ENCODE assay signal across 29 mouse cellular contexts in the genomic region with DNA sequence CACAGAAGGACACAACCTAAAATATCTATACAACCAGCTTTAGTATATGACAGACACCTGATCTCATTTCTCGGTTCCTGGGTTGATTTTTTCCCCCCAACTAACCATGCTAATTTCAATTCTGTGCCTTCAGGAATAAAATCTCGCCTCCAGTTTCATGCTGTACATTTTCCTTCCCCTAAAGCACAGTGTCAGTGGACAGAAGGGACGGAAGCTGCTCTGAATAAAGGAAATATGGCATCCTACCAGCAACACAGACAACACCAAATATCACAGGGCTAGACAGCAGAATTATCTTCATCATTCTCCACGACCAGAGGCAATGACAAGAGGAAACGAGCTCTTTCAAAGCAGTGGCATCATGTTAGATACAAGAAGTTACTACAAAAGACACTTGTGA.
DNase-seq lines count a peak whose midpoint lies in the region; ATAC-seq and TF ChIP-seq lines count a peak whose summit lies in the region.
"Had no signal": no experiment of that assay in that cellular context is flagged by ENCODE, and none has a peak within 500 bp of the region (broad histone marks: within the 10 kb centered on the region; RNA-seq: fewer than 3 reads in every experiment).

No protein-coding gene starts in this region.

- H3K9ac ChIP-seq in forebrain, postnatal 0 days, result no peak overlapping the region
- H3K9ac ChIP-seq: embryonic facial prominence, embryonic 12.5 days; embryonic facial prominence, embryonic 15.5 days; forebrain, embryonic 12.5 days; forebrain, embryonic 15.5 days; heart, embryonic 12.5 days; heart, embryonic 15.5 days; hindbrain, embryonic 14.5 days had no signal

- no peaks in the 10 kb centered on the region for H3K9me3 ChIP-seq in forebrain, postnatal 0 days (ENCODE audit: low read length)
- H3K9me3 ChIP-seq: embryonic facial prominence, embryonic 12.5 days; embryonic facial prominence, embryonic 15.5 days; forebrain, embryonic 12.5 days; forebrain, embryonic 15.5 days; heart, embryonic 12.5 days; heart, embryonic 15.5 days had no signal

- H3K4me2 ChIP-seq in forebrain, postnatal 0 days (ENCODE audit: low read depth), result no peak overlapping the region
- H3K4me2 ChIP-seq: embryonic facial prominence, embryonic 12.5 days; embryonic facial prominence, embryonic 15.5 days; forebrain, embryonic 12.5 days; forebrain, embryonic 15.5 days; heart, embryonic 12.5 days; heart, embryonic 15.5 days; hindbrain, embryonic 14.5 days had no signal

- DNase-seq in cerebellum, adult 11-12 months, result peak; percentile 38
- DNase-seq in cerebellum, postnatal 4 days (ENCODE audit: low spot score in 2 of 2), result no peak
- peak; percentile 74 for DNase-seq in brain, adult 2 months (ENCODE audit: low read depth, low spot score)
- peak in 1 of 2 experiments; percentile 66 for DNase-seq in cerebellum, adult 2 months
- DNase-seq in cerebellum, adult 9-11 months, result peak; percentile 51
- DNase-seq in lung, postnatal 14 days, result no peak
- DNase-seq in forebrain, postnatal 0 days, result no peak
- DNase-seq: adrenal gland, postnatal 10 days; B cell, adult 2 months; gastrocnemius, postnatal 25 days; heart, adult 18-20 months; heart, postnatal 14 days; heart, postnatal 4 days; kidney, adult 18-20 months; kidney, adult 9 months had no signal

- peak overlapping the region; percentile 39; the same call in 1 of the 2 replicates for H3K27ac ChIP-seq in cerebellum, adult 2 months (ENCODE audit: insufficient read depth, low read length)
- no peak overlapping the region for H3K27ac ChIP-seq in forebrain, postnatal 0 days (ENCODE audit: low read depth, low read length)
- H3K27ac ChIP-seq: embryonic facial prominence, embryonic 12.5 days; embryonic facial prominence, embryonic 15.5 days; forebrain, embryonic 12.5 days; forebrain, embryonic 15.5 days; heart, embryonic 15.5 days; hindbrain, embryonic 14.5 days; hindbrain, postnatal 0 days had no signal

- TF ChIP-seq POLR2A in cerebellum, adult 2 months (IDR thresholded peaks at IDR 0.05; ENCODE audit: borderline replicate concordance, insufficient read depth, low read length), result no peak

- no peak for TF ChIP-seq CTCF in cerebellum, adult 2 months (IDR thresholded peaks at IDR 0.05; ENCODE audit: borderline replicate concordance, insufficient read depth, low read depth, low read length)
- no peak for TF ChIP-seq CTCF in forebrain, postnatal 0 days (IDR thresholded peaks at IDR 0.05; ENCODE audit: low read depth)

- H3K27me3 ChIP-seq in cerebellum, adult 2 months (ENCODE audit: control insufficient read depth, insufficient read depth, low read length), result no peaks in the 10 kb centered on the region
- no peaks in the 10 kb centered on the region for H3K27me3 ChIP-seq in forebrain, postnatal 0 days (ENCODE audit: insufficient read depth, low read length)
- H3K27me3 ChIP-seq: CH12.LX; embryonic facial prominence, embryonic 12.5 days; embryonic facial prominence, embryonic 15.5 days; forebrain, embryonic 12.5 days; forebrain, embryonic 15.5 days; heart, embryonic 12.5 days; heart, embryonic 15.5 days had no signal

- no peak overlapping the region for H3K4me3 ChIP-seq in cerebellum, adult 2 months (replicated peaks; ENCODE audit: insufficient read depth, low read depth, low read length)
- H3K4me3 ChIP-seq in forebrain, postnatal 0 days (ENCODE audit: low read depth, low read length), result no peak overlapping the region
- H3K4me3 ChIP-seq: embryonic facial prominence, embryonic 12.5 days; embryonic facial prominence, embryonic 15.5 days; forebrain, embryonic 12.5 days; forebrain, embryonic 15.5 days; heart, embryonic 12.5 days; heart, embryonic 15.5 days had no signal

- ATAC-seq in erythroid progenitor cell, adult 5-6 weeks (replicated peaks; ENCODE audit: low FRiP score, poor library complexity, severe bottlenecking), result no peak
- no peak for ATAC-seq in forebrain, postnatal 0 days
- ATAC-seq: forebrain, embryonic 15.5 days; hindbrain, postnatal 0 days; inflammation-experienced regulatory T-cells, adult 6 months; intestine, embryonic 16.5 days; Patski had no signal

- WGBS in cerebellum, adult 2 months, result 21% methylated on average over 5 of the region's 5 CpGs
- 56% methylated on average over 5 of the region's 5 CpGs for WGBS in forebrain, postnatal 0 days

- no peaks in the 10 kb centered on the region for H3K36me3 ChIP-seq in forebrain, postnatal 0 days (ENCODE audit: insufficient read depth)
- H3K36me3 ChIP-seq: embryonic facial prominence, embryonic 12.5 days; embryonic facial prominence, embryonic 15.5 days; forebrain, embryonic 12.5 days; forebrain, embryonic 15.5 days; G1E; heart, embryonic 12.5 days; heart, embryonic 15.5 days had no signal

- H3K4me1 ChIP-seq in cerebellum, adult 2 months (ENCODE audit: control insufficient read depth, insufficient read depth, low read length), result peaks cover 22% of the 10 kb centered on the region; the same call in 1 of the 2 replicates
- no peaks in the 10 kb centered on the region; the same call in 1 of the 2 replicates for H3K4me1 ChIP-seq in forebrain, postnatal 0 days (ENCODE audit: insufficient read depth)
- H3K4me1 ChIP-seq: embryonic facial prominence, embryonic 12.5 days; embryonic facial prominence, embryonic 15.5 days; forebrain, embryonic 12.5 days; forebrain, embryonic 15.5 days; heart, embryonic 12.5 days; heart, embryonic 15.5 days had no signal

Comparison
In these comparisons a context has a peak if more than half of its experiments do, and no peak if none do; other contexts are left out.
1. DNase-seq: peak in cerebellum, adult 11-12 months (single experiment), brain, adult 2 months (single experiment) and cerebellum, adult 9-11 months (single experiment); none in cerebellum, postnatal 4 days (0 of 2), lung, postnatal 14 days (single experiment) and forebrain, postnatal 0 days (single experiment).